In the genomic region with DNA sequence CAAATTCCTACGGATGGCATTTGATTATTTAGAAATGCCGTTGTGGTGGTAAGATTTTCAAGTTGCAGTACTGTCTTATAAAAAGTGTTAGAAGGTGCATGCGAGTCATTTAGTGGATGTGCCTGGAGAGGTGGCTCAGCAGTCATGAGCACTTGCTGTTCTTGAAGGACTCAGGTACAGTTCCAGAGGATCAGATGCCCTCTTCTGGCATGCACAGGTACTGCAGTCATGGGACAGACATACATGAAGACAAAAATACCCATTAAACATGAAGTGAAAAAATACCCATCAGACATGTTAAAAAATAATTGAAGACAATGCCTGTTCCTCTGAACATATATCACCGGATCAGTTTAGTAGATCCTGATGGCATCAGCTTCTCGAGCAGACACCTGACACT, we compare ENCODE assay signal across 9 mouse cellular contexts. TPM values are rescaled to one million over a fixed set of nuclear protein-coding genes. Genes with fewer than 3 reads are reported as not detected.
DNase-seq lines count a peak whose midpoint lies in the region; ATAC-seq and TF ChIP-seq lines count a peak whose summit lies in the region.
"Had no signal": no experiment of that assay in that cellular context is flagged by ENCODE, and none has a peak within 500 bp of the region (broad histone marks: within the 10 kb centered on the region; RNA-seq: fewer than 3 reads in every experiment).

No protein-coding gene starts in this region.

- H3K9ac ChIP-seq in ES-E14 (ENCODE audit: insufficient read depth, low read depth, low read length, poor library complexity, severe bottlenecking): no peak overlapping the region
- no peak overlapping the region for H3K9ac ChIP-seq in liver, embryonic 16.5 days (ENCODE audit: low read depth, low read length)

- intact Hi-C loops in gastrocnemius, adult 2 months (cut with DNase I): no loop called here

- no peaks in the 10 kb centered on the region for H3K36me3 ChIP-seq in ES-E14 (ENCODE audit: control insufficient read depth, insufficient read depth, low read length, poor library complexity, severe bottlenecking)
- no peaks in the 10 kb centered on the region for H3K36me3 ChIP-seq in liver, embryonic 16.5 days (ENCODE audit: control insufficient read depth, insufficient read depth)

- H3K4me1 ChIP-seq in ES-E14 (ENCODE audit: control insufficient read depth in 2 of 2, insufficient read depth in 2 of 2, low read length in 2 of 2, poor library complexity in 1 of 2): no peaks in the 10 kb centered on the region
- no peaks in the 10 kb centered on the region for H3K4me1 ChIP-seq in liver, embryonic 16.5 days (ENCODE audit: control insufficient read depth, low read depth, low read length)
- H3K4me1 ChIP-seq: megakaryocyte, embryonic 14.5 days had no signal

- ATAC-seq in liver, embryonic 16.5 days (ENCODE audit: low read depth): peak; percentile 56; the same call in 1 of the 2 replicates

- TF ChIP-seq CTCF in layer of hippocampus, adult 2 months (conservative IDR thresholded peaks at IDR 0.05): peak; percentile 81
- peak; percentile 70 for TF ChIP-seq CTCF in gastrocnemius, adult 2 months (IDR thresholded peaks at IDR 0.05)

- DNase-seq in layer of hippocampus, adult 2 months (ENCODE audit: low spot score in 2 of 2): peak in 1 of 2 experiments; percentile 32
- no peak for DNase-seq in layer of hippocampus, adult 9-10 months (ENCODE audit: low spot score)
- peak; percentile 54 for DNase-seq in ES-E14 (ENCODE audit: low read depth, low spot score)
- peak; percentile 58 for DNase-seq in brain, adult 2 months (ENCODE audit: low read depth, low spot score)
- DNase-seq in gastrocnemius, adult 2 months: peak; percentile 32
- DNase-seq in spleen, postnatal 10 days (ENCODE audit: low spot score in 2 of 2): peak; percentile 48 to 75
- DNase-seq in ovary, postnatal 10 days (ENCODE audit: low spot score): no peak

- no peaks in the 10 kb centered on the region for H3K27me3 ChIP-seq in liver, embryonic 16.5 days (ENCODE audit: control insufficient read depth, insufficient read depth, low read depth, low read length)
- H3K27me3 ChIP-seq: megakaryocyte, embryonic 14.5 days had no signal

- H3K4me3 ChIP-seq in layer of hippocampus, adult 2 months: no peak overlapping the region
- no peak overlapping the region for H3K4me3 ChIP-seq in ES-E14 (ENCODE audit: insufficient read depth in 1 of 2, low read depth in 1 of 2, low read length in 2 of 2, poor library complexity in 1 of 2, severe bottlenecking in 1 of 2)
- H3K4me3 ChIP-seq in gastrocnemius, adult 2 months: no peak overlapping the region
- no peak overlapping the region for H3K4me3 ChIP-seq in liver, embryonic 16.5 days (ENCODE audit: low read depth, low read length)
- H3K4me3 ChIP-seq: megakaryocyte, embryonic 14.5 days had no signal

- no peak overlapping the region for H3K4me2 ChIP-seq in liver, embryonic 16.5 days (ENCODE audit: low read depth, low read length)

- WGBS in liver, embryonic 16.5 days (ENCODE audit: insufficient replicate concordance): 56% methylated on average over 5 of the region's 5 CpGs

- no peaks in the 10 kb centered on the region for H3K9me3 ChIP-seq in ES-E14 (ENCODE audit: control insufficient read depth, insufficient read depth, low read depth, low read length)
- H3K9me3 ChIP-seq in liver, embryonic 16.5 days (replicated peaks; ENCODE audit: control insufficient read depth, low read length): no peaks in the 10 kb centered on the region
- H3K9me3 ChIP-seq: megakaryocyte, embryonic 14.5 days had no signal

- in situ Hi-C loops in ES-E14 (cut with MboI; ENCODE audit: low sequenced_read_pairs in 2 of 2, unreplicated experiment in 2 of 2): no loop called here

- H3K27ac ChIP-seq in layer of hippocampus, adult 2 months: no peak overlapping the region
- no peak overlapping the region for H3K27ac ChIP-seq in ES-E14 (ENCODE audit: insufficient read depth, low read depth, low read length, poor library complexity, severe bottlenecking)
- no peak overlapping the region for H3K27ac ChIP-seq in gastrocnemius, adult 2 months
- no peak overlapping the region for H3K27ac ChIP-seq in liver, embryonic 16.5 days (ENCODE audit: low read length)

TF ChIP-seq in ES-E14, 5 proteins besides CTCF, POLR2A, EP300 and RAD21:
- TF ChIP-seq ZC3H11A (IDR thresholded peaks at IDR 0.05; ENCODE audit: borderline replicate concordance, low read depth, low read length) (peak; percentile 73), CHD2 (IDR thresholded peaks at IDR 0.05; ENCODE audit: low read depth, low read length) (no peak), HCFC1 (IDR thresholded peaks at IDR 0.05; ENCODE audit: borderline replicate concordance, insufficient read depth, low read length) (no peak), MAFK (IDR thresholded peaks at IDR 0.05; ENCODE audit: insufficient read depth, low read depth, low read length) (no peak), ZNF384 (IDR thresholded peaks at IDR 0.05; ENCODE audit: low read depth, low read length) (no peak)

RNA-seq across cellular contexts. Expression of a gene that starts 29.7 kb away (rescaled TPM):
- 100 to 1,000 TPM; 155 to 167 TPM for total RNA-seq in layer of hippocampus, adult 2 months (2021)
- total RNA-seq in ES-E14 (2012; rRNA removed): 11.2 and 11.7 TPM in 2 replicates
- total RNA-seq in gastrocnemius, adult 2 months (2021): 10 to 100 TPM; 11.2 to 16.5 TPM
- 10.4 and 12.0 TPM in 2 replicates for polyA plus RNA-seq in liver, embryonic 16.5 days (2015; fragmentation: Nextera tagmentation; extraction: Ambion mirVana)

Comparison
In these comparisons a context has a peak if more than half of its experiments do, and no peak if none do; other contexts are left out.
1. DNase-seq: peak in ES-E14 (single experiment), brain, adult 2 months (single experiment), gastrocnemius, adult 2 months (single experiment) and spleen, postnatal 10 days (2 of 2); none in layer of hippocampus, adult 9-10 months (single experiment) and ovary, postnatal 10 days (single experiment).
2. RNA of a gene that starts 29.7 kb away (total RNA-seq): 155 to 167 TPM in layer of hippocampus, adult 2 months; 11.2 to 16.5 TPM in gastrocnemius, adult 2 months and 11.2 to 11.7 TPM in ES-E14; every median in the first group is over 4 times any median in the second.